Mouse (Mus musculus) layer of hippocampus, adult 6 months (tissue): Measurements from ENCODE around the gene Yy1. TPM values are rescaled to one million over a fixed set of nuclear protein-coding genes. Genes with fewer than 3 reads are reported as not detected.

ENCODE experiments used
- long read RNA-seq, 2 experiments: library from polyadenylated mRNA; unstranded; transcript quantifications; one replicate each; pipeline ENCODE4 v2.0.0; 2019 to 2020
- microRNA-seq: library from miRNA; unstranded; fragments of <30 nt; microRNA quantifications from one replicate; pipeline ENCODE4 v1.2.0, GENCODE M21; 2020
- polyA plus RNA-seq: library from polyadenylated mRNA; unstranded; fragments of <200 nt; fragmentation: Nextera tagmentation; gene quantifications from 2 replicates; pipeline ENCODE4 v1.2.3, GENCODE M21; 2021

Yy1 gene
- 4.4 and 4.9 TPM in 2 replicates for polyA plus RNA-seq
- long read RNA-seq, experiment 1, full-length matches to known transcripts, result 4 of 25 reads
- long read RNA-seq, experiment 1, partial matches to known transcripts, result 0 of 25 reads
- long read RNA-seq, experiment 1, other reads (novel, unspliced or antisense), result 21 of 25 reads
- long read RNA-seq, experiment 2, full-length matches to known transcripts, result 9 of 93 reads
- long read RNA-seq, experiment 2, partial matches to known transcripts, result 0 of 93 reads
- long read RNA-seq, experiment 2, other reads (novel, unspliced or antisense), result 84 of 93 reads

DNA sequence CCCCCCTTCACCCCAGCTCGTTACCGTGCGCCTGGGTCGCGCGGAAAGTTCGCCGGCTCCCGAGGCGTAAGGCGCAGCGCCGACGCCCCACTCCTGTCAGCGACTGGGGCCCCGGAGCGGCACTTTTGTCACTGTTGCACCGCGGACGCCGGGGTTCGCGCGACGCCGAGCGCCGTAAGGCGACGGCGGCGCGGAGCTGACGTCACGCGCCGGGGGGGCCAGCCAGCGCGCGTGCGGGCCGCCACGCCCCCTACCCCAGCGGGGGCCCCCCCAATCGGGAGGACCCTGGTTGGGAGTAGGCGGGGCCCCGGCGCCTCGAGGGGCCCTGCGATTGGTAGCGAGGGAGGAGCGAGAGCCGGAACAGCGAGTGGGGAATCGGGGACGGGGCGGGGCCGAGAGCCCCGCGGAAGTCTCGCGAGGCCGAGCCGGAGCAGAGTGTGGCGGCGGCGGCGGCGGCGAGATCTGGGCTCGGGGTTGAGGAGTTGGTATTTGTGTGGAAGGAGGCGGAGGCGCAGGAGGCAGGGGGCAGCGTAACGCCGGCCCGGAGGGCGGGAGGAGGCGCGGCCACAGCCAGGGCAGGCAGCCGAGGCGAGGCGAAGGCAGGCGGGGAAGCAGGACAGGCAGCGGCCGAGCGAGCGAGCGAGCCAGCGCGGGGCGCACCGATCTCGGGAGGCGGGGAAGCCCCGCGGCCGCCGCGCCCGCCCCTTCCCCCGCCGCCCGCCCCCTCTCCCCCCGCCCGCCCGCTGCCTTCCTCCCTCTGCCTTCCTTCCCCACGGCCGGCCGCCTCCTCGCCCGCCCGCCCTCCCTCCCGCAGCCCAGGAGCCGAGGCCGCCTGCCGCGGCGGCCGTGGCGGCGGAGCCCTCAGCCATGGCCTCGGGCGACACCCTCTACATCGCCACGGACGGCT, at the start of gene Yy1:
Gene Yy1 (plus strand): TSS at position 428 of the 907 bp plus-strand sequence.

DNA sequence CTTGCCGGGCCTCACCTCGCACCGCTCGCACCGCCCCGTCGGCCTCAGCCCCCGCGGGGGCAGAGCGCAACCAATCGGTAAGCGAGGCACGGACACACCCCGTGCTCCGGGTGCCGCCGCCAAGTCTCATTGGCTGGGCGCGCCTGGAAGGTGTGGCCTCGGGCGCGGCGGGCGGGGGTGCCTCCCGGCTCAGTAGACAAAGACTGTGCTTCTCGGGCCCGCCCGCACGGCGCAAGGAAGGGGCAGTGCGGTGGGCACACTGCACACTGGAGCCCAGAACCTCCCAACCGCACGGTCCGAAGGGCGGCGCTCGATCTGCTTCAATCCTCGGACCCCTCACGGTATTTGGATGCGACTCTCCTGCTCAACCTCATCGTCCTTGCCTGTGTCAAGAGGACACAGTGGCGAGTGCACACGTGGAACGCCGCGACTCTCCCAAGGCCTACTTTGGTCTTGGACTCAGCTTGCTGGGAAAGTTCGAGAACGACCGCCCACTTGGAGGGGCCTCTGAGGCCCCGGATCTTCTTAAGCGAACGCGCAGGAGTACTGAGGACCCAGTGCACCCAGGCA, 43.2 kb downstream of the Yy1 start, which contains the start of the genes Slc25a29 and Slc25a47:
Gene Slc25a29 (minus strand): TSS at position 44 of the 570 bp plus-strand sequence.
Gene Slc25a47 (plus strand): TSS at position 207 of the 570 bp plus-strand sequence.

Small RNA genes within 50 kb of the gene (microRNA-seq; reads per million reads assigned to microRNA genes)
- gene Mir345, result 55.6 reads per million, percentile 52 among the genes with 10 or more reads in this experiment

Other genes with a start within 250 kb of the Yy1 start
- gene Evl, start 238.3 kb upstream of the Yy1 start, polyA plus RNA-seq, result 21.5 and 23.7 TPM in 2 replicates
- gene Degs2, start 90.7 kb upstream of the Yy1 start, polyA plus RNA-seq, result 6.2 and 9.8 TPM in 2 replicates
- 38.9 and 39.1 TPM in 2 replicates for gene Slc25a29, start 42.9 kb downstream of the Yy1 start, polyA plus RNA-seq
- gene Slc25a47, start 43.1 kb downstream of the Yy1 start, polyA plus RNA-seq, result 6.1 and 7.1 TPM in 2 replicates
- 3.7 and 4.7 TPM in 2 replicates for gene Wdr25, start 100.7 kb downstream of the Yy1 start, polyA plus RNA-seq
- gene Wars, start 101.2 kb downstream of the Yy1 start, polyA plus RNA-seq, result 99.6 and 104 TPM in 2 replicates